Mouse (Mus musculus) E14TG2a.4 (cell line): ENCODE measurements around the gene Cttnbp2.

Experiments used
- CTCF ChIP-seq: conservative IDR thresholded peaks from 2 replicates; pipeline ENCODE4 v1.5.1; 2014; ENCODE audit warnings: low read length
- NANOG ChIP-seq: IDR thresholded peaks from 2 replicates; pipeline ENCODE4 v1.6.1; 2014; ENCODE audit warnings: borderline replicate concordance, low read length, mixed read lengths
- POU5F1 ChIP-seq: IDR thresholded peaks from 2 replicates; pipeline ENCODE4 v1.6.1; 2014; ENCODE audit warnings: low read length, borderline replicate concordance

GRCm38 (mm10) chr6:18424367-18424766 lies 90.3 kb downstream of the Cttnbp2 start:
- TF ChIP-seq CTCF (no peak), NANOG (no peak), POU5F1 (no peak)
